Mouse (Mus musculus): ENCODE results near the gene Akr1a1.

GRCm38 (mm10) chr4:116624831-116625230 lies 26.6 kb downstream of the Akr1a1 start:
- TF ChIP-seq CTCF (IDR thresholded peaks at IDR 0.05; ENCODE audit: low read depth) (no peak), EP300 (optimal IDR thresholded peaks at IDR 0.05) (no peak)

Measured in stomach, postnatal 0 days (tissue).